Mouse (Mus musculus) bone marrow macrophage, adult 2 months (primary cell): ENCODE results near the gene Olfml2b. TPM values are rescaled to one million over a fixed set of nuclear protein-coding genes. Genes with fewer than 3 reads are reported as not detected.

Experiments used
- H3K27ac ChIP-seq: 2 replicates; pipeline ENCODE4 v1.5.1; 2012; ENCODE audit warnings: low read depth, low read length; ENCODE audit not compliant: insufficient read depth
- H3K4me1 ChIP-seq: 2 replicates; pipeline ENCODE4 v1.6.1; 2012; ENCODE audit warnings: low read length; ENCODE audit not compliant: control insufficient read depth, insufficient read depth
- H3K4me3 ChIP-seq: 2 replicates; pipeline ENCODE4 v1.5.1; 2012; ENCODE audit warnings: mild to moderate bottlenecking, low read length, moderate library complexity; ENCODE audit not compliant: insufficient read depth
- CTCF ChIP-seq: IDR thresholded peaks from 2 replicates; pipeline ENCODE4 v1.5.1; 2012; ENCODE audit warnings: low read depth, mild to moderate bottlenecking, low read length, moderate library complexity
- POLR2A ChIP-seq: IDR thresholded peaks from 2 replicates; pipeline ENCODE4 v1.6.1; 2012; ENCODE audit warnings: mild to moderate bottlenecking, low read depth, low read length, borderline replicate concordance
- polyA plus RNA-seq: library from polyadenylated mRNA; stranded (reverse); fragments of >200 nt; gene quantifications from 2 replicates; pipeline ENCODE4 v1.2.4, GENCODE M21; 2012; ENCODE audit not compliant: missing spikeins, insufficient read depth, insufficient read length

The Olfml2b gene
- polyA plus RNA-seq, 1 experiment, result 1.3 TPM

DNA sequence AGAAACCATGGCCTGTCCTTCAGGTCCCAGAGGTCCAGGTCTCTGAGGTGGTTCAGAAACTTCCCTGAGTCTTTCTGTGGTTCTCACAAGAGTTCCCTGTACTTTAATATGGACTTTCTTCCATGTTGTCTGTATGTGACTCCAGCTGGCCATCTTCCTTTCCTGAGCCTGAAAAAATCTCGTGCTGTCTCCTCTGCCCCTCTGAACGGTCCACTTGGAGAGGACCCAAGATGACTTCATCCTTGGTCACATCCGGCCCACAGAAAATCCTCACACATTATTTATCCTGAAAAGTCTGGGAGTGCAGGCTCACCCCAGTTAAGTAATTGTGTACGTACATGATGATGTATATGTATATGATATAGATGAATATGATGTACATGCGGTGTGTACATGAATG lies 47.0 kb downstream of the Olfml2b start:
- no peak overlapping the region for H3K4me3 ChIP-seq
- H3K27ac ChIP-seq, result no peak overlapping the region
- TF ChIP-seq CTCF, result no peak
- no peak for TF ChIP-seq POLR2A
- no peaks in the 10 kb centered on the region for H3K4me1 ChIP-seq

DNA sequence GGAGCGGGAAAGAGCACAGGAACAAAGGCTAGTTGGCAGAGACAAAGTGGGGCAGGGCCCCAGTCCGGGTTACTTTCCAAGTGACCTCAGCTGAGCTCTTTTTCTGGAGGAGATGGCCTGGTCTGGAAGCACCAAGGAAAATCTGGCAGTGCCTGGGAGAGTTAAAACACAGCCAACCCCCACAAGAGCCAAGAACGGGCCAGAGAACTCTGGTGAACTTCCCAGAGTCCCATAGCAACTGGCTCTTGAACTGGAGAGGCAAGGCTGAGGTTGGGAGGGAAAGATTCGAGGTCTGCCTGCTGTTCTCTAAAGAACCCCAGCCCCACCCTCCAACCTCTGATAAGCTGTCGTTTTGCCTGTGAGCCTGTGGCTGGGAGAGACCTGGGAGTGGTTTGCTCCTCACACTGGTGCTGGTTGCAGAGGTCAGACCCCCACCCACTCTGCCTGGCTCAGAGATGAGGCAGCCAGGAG lies 50.5 kb downstream of the Olfml2b start:
- Histone ChIP-seq H3K4me3 (no peak overlapping the region), H3K27ac (no peak overlapping the region), H3K4me1 (no peaks in the 10 kb centered on the region)
- TF ChIP-seq CTCF, result no peak
- no peak for TF ChIP-seq POLR2A

DNA sequence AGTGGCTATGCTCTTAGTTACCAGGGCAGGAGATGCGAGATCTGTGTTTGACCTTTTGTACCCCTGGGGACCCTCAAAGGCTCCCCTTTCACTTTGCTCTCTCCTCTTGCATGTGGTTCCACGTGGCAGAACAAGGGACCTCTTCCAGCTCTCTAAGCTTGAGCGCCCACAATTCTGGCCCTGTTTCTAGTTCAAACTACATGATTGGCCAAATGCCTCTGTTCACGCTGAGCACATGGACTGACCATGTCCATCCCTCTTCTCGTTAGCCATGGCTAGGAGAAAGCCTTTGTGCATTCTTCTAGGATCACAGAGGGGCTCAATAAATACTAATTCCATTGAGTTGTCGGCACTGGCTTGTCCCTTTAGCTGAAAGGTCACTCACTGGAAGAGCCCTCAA lies 51.0 kb downstream of the Olfml2b start:
- H3K4me1 ChIP-seq, result no peaks in the 10 kb centered on the region
- TF ChIP-seq POLR2A (no peak), CTCF (no peak)
- no peak overlapping the region for H3K27ac ChIP-seq
- no peak overlapping the region for H3K4me3 ChIP-seq

DNA sequence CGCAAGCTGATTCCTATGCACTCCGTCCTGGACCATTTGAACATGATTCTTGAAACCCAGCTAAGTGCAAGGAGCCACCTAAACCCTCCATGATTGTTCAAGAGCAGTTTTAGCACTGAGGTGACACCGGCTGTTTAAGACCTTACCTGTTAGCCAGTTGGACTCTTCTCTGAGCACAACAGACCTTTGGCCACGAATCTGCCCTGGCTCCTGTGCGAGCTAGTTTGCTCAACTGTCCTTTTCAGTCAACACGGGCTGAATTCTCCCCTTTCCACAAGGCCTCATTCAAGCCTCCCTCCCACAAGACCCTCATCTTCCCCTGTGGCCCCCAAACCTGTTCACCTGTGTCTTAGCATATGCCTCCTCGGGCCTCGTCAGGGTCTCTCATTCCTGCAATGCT lies 52.7 kb downstream of the Olfml2b start:
- Histone ChIP-seq H3K27ac (no peak overlapping the region), H3K4me1 (peaks cover 4% of the 10 kb centered on the region), H3K4me3 (no peak overlapping the region)
- no peak for TF ChIP-seq CTCF
- TF ChIP-seq POLR2A, result no peak

DNA sequence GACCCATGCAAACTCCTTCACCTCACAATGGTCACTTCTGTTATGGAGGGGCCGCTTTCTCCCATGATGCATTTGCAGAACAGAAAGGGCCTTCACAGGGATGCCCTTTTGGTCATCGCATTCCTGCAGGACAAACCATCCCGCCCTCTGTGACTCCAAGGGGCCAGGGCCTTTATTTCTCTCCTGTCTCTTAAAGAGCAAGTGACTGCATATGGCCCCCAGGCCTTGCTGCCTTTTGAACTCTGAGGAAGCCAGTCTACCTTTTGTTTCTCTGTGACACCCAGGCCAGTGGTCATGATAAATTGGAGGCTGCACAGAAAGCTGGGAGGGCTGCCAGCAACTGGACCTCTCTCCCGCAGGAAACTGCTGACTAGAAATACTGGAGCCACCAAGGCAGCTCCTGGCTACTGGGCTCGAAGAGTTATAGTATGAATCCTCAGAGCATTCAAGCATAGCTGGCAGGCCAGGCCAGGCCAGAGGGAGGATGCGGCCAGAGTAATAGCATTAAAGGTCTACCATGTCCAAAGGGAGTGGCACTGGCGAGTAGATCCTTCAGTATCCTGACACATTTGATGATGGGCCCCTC lies 53.5 kb downstream of the Olfml2b start:
- no peak overlapping the region for H3K4me3 ChIP-seq
- H3K4me1 ChIP-seq, result peaks cover 13% of the 10 kb centered on the region
- H3K27ac ChIP-seq, result no peak overlapping the region
- TF ChIP-seq CTCF (no peak), POLR2A (no peak)

DNA sequence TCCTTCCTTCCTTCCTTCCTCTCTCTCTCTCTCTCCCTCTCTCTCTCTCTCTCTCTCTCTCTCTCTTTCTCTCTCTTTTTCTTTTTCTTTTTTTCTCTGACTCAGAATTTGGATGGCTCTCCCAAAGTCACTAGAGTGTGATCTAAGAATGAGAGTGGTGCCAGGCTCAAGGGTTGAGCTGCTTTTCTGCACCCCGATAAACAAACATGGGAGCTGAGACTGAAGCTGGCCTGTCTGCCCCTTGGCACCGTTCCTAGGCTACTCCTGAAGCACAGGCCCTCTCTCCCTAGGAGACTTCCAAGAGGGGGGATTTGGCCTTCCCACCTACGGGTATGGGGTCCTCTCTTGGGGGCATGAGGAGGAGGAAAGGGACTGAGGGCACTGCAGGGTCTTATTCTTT lies 54.4 kb downstream of the Olfml2b start:
- Histone ChIP-seq H3K4me3 (no peak overlapping the region), H3K4me1 (peaks cover 22% of the 10 kb centered on the region), H3K27ac (no peak overlapping the region)
- TF ChIP-seq POLR2A (no peak), CTCF (no peak)

DNA sequence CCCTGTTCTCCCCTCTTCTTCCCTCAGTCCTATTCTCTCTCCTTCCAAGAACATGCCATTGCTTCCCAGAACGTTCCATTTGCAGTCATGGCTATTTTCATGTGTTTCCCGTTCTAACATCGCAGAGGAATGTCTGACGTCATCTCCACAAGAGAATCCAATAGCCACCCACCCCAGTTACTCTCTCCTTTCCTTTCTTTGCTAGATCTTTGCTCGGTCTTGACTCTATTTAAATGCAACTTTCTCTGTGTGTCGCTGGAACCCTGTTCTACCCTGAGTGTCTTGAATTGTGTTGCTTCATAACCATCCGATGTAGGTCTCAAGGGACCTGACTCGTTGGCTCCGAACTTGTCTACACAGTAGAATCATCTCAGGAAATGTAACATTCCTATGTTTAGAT lies 55.2 kb downstream of the Olfml2b start:
- no peak for TF ChIP-seq POLR2A
- no peak for TF ChIP-seq CTCF
- no peak overlapping the region for H3K4me3 ChIP-seq
- no peak overlapping the region for H3K27ac ChIP-seq
- H3K4me1 ChIP-seq, result peaks cover 29% of the 10 kb centered on the region

DNA sequence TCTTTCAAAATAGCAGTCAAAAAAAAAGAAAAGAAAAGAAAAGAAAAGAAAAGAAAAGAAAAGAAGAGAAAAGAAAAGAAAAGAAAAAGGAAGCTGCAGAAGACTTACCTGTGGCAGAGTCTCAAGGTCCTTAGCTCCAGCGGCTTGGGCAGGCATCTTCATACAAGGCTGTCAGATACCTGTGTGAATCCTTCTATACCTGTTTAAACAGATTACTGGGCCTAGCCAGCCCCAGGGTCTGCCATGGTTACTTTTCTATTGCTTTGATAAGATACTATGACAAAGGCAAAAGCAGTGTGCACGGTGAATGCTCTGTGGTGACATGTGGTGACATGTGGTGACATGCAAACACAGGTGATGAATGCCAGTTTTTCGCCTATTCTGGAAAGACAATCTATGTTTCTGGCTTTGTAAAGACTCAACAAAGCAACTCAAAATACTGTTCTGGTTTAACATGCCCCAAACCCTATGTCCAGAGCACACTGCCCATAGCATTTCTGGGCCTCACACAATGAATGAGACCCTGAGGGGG lies 56.2 kb downstream of the Olfml2b start:
- no peak overlapping the region for H3K4me3 ChIP-seq
- H3K27ac ChIP-seq, result no peak overlapping the region
- TF ChIP-seq CTCF, result no peak
- no peak for TF ChIP-seq POLR2A
- H3K4me1 ChIP-seq, result peaks cover 37% of the 10 kb centered on the region

DNA sequence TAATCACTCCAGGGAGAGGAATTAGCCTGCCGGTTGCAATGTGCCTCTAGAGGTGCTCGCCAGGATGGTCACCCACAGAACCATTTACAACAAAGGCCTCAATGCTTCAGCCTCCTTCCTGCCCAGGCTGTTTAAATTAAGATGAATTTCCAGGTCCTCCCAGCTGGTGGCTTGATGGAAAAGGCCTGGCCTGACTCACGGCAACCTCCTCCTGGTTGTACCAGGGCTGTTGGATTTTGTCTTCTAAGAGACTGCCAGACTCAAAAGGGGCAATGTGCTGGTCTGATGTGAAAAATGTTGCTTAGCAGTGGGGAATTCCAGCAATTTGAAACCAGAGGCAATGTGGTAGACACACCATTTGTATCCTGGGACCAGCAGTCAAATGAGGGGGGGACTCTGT lies 56.8 kb downstream of the Olfml2b start:
- H3K27ac ChIP-seq, result no peak overlapping the region
- no peak overlapping the region for H3K4me3 ChIP-seq
- H3K4me1 ChIP-seq, result peaks cover 42% of the 10 kb centered on the region
- no peak for TF ChIP-seq POLR2A
- no peak for TF ChIP-seq CTCF

DNA sequence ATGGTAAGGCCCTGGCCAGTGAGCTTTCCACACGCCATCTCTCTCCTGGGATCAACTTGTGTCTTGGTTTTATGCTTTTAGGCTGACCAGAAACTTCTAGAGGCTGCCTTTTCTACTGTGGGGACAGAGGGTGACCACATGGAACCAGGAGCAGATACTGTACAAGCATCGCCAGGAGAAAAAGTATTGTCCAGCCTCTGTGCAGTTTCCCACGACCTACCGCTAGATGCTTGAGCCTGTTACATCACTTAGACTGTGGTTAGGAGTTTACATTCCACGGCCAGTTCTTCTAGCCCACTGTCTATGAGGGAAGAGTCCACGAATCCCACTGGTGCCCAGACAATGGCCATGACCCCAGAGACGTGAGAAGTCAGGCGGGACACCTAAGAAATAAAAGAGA lies 57.2 kb downstream of the Olfml2b start:
- no peak overlapping the region for H3K27ac ChIP-seq
- H3K4me1 ChIP-seq, result peaks cover 46% of the 10 kb centered on the region
- no peak overlapping the region for H3K4me3 ChIP-seq
- TF ChIP-seq CTCF (no peak), POLR2A (no peak)
